Mouse (Mus musculus): ENCODE data around the gene Ambra1.
A peak's percentile ranks its signal among the peaks of the same experiment; 100 is the strongest.
"Not testable (repeated sequence)": the region's sequence is repeated elsewhere in the genome, so short reads cannot be mapped to it uniquely, and the experiment has no call there.

The Ambra1 gene

GRCm38 (mm10) chr2:91729971-91730821 lies at the start of gene Ambra1:
Ambra1 (plus strand) TSS chr2:91730134.
- DNase-seq, result peak; percentile 77

GRCm38 (mm10) chr2:91682850-91683249 lies 47.1 kb upstream of the Ambra1 start:
- peak; percentile 42 for DNase-seq

GRCm38 (mm10) chr2:91683919-91684318 lies 46.0 kb upstream of the Ambra1 start:
- DNase-seq, result no peak

GRCm38 (mm10) chr2:91689452-91689851 lies 40.5 kb upstream of the Ambra1 start:
- no peak for DNase-seq

- no peak for DNase-seq
Measured at GRCm38 (mm10) chr2:91695436-91696224, 34.3 kb upstream of the Ambra1 start.

- DNase-seq, result no peak
Measured at GRCm38 (mm10) chr2:91696225-91696590, 33.7 kb upstream of the Ambra1 start.

- DNase-seq, result no peak
Measured at GRCm38 (mm10) chr2:91699225-91699624, 30.7 kb upstream of the Ambra1 start.

GRCm38 (mm10) chr2:91701366-91701765 lies 28.6 kb upstream of the Ambra1 start:
- no peak for DNase-seq

- no peak for DNase-seq
Measured at GRCm38 (mm10) chr2:91705736-91706135, 24.2 kb upstream of the Ambra1 start.

- no peak for DNase-seq
Measured at GRCm38 (mm10) chr2:91706456-91706855, 23.5 kb upstream of the Ambra1 start.

- no peak for DNase-seq
Measured at GRCm38 (mm10) chr2:91708361-91708760, 21.6 kb upstream of the Ambra1 start.

GRCm38 (mm10) chr2:91710272-91711234 lies 19.4 kb upstream of the Ambra1 start, which contains the start of the genes Atg13 and Harbi1:
Atg13 (minus strand) TSS chr2:91710576.
Harbi1 (plus strand) TSS chr2:91710852.
- DNase-seq, result peak; percentile 91

GRCm38 (mm10) chr2:91711256-91711925 lies 18.5 kb upstream of the Ambra1 start:
- no peak for DNase-seq

GRCm38 (mm10) chr2:91714921-91715320 lies 15.0 kb upstream of the Ambra1 start:
- DNase-seq, result no peak

- no peak for DNase-seq
Measured at GRCm38 (mm10) chr2:91718276-91718675, 11.7 kb upstream of the Ambra1 start.

GRCm38 (mm10) chr2:91723382-91723781 lies 6.6 kb upstream of the Ambra1 start:
- no peak for DNase-seq

- no peak for DNase-seq
Measured at GRCm38 (mm10) chr2:91723951-91724350, 6.0 kb upstream of the Ambra1 start.

GRCm38 (mm10) chr2:91724716-91725115 lies 5.2 kb upstream of the Ambra1 start:
- no peak for DNase-seq

GRCm38 (mm10) chr2:91725476-91725875 lies 4.5 kb upstream of the Ambra1 start:
- DNase-seq, result not testable (repeated sequence)

- DNase-seq, result no peak
Measured at GRCm38 (mm10) chr2:91727011-91727410, 2.9 kb upstream of the Ambra1 start.

- no peak for DNase-seq
Measured at GRCm38 (mm10) chr2:91729571-91729970, 363 bp upstream of the Ambra1 start.

- no peak for DNase-seq
Measured at GRCm38 (mm10) chr2:91735221-91735620, 5.3 kb downstream of the Ambra1 start.
